Mouse (Mus musculus) ES-E14 (cell line): ENCODE results near the gene Per1.

Experiments
- CHD2 ChIP-seq: IDR thresholded peaks from 2 replicates; pipeline ENCODE4 v1.6.1; 2014; ENCODE audit warnings: mild to moderate bottlenecking, low read depth, low read length, inconsistent platforms
- HCFC1 ChIP-seq: IDR thresholded peaks from 2 replicates; pipeline ENCODE4 v1.6.1; 2012; ENCODE audit warnings: low read length, inconsistent platforms, borderline replicate concordance; ENCODE audit not compliant: insufficient read depth
- MAFK ChIP-seq: IDR thresholded peaks from 2 replicates; pipeline ENCODE4 v1.6.1; 2014; ENCODE audit warnings: mild to moderate bottlenecking, low read depth, low read length, inconsistent platforms; ENCODE audit not compliant: insufficient read depth
- ZC3H11A ChIP-seq: IDR thresholded peaks from 2 replicates; pipeline ENCODE4 v1.6.1; 2012; ENCODE audit warnings: low read depth, mild to moderate bottlenecking, inconsistent platforms, low read length, borderline replicate concordance

GRCm38 (mm10) chr11:69100639-69101360 lies 5.8 kb downstream of the Per1 start:
- TF ChIP-seq HCFC1: no peak
- TF ChIP-seq CHD2: no peak
- TF ChIP-seq ZC3H11A: no peak
- no peak for TF ChIP-seq MAFK
